8 mouse cellular contexts compared by ENCODE assay signal in the genomic region with DNA sequence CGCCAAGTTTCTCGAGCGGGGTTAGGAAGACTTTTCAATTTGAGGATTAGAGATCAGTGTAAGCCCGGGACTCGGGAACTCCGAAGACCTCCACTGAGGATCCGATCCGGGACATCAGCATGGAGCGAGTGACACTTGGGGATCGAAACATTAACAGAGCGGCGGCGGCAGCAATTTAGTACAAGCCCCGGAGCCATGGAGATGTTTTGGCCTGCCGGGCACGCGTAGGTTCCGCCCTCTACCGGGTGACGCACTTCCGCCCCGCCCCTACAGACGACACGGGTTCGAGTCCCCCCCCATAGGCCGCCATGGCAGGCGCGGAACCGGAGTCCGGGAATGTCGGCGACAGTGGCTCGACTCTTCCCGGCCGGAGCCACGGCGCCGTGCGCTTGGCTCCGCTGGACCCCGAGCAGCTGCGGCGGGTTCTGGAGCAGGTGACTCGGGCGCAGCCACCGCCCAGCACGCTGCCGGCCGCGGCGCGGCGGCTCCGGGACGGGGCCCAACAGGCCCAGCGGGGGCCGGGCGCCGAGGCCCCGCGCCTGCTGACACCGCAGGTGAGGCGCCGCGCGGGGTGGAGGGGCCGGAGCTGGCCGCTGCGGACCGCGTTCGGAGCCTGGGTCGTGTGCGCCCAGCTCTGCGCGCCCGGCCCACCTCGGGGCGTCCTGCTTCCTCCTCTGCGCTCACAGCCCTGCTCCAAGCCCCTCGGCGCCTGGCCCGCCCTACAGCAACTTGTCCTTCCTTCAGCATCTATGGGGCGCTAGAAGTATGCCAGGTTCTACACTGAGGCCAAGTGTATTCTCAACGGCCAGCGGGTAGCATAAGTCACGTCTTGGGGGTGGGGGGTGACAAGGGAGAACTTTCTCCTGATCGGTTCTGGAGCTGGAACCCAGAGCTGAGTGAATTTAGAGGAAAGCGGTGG. TPM values are rescaled to one million over a fixed set of nuclear protein-coding genes. Genes with fewer than 3 reads are reported as not detected.
DNase-seq lines count a peak whose midpoint lies in the region; ATAC-seq and TF ChIP-seq lines count a peak whose summit lies in the region.

A gene (plus strand): TSS at position 244 of the 919 bp plus-strand sequence.

- no peaks in the 10 kb centered on the region for H3K27me3 ChIP-seq in hindbrain, postnatal 0 days (ENCODE audit: insufficient read depth, low read length)

- H3K36me3 ChIP-seq in hindbrain, postnatal 0 days (ENCODE audit: insufficient read depth, low read length), result peaks cover 2% of the 10 kb centered on the region; the same call in 1 of the 2 replicates

- no peaks in the 10 kb centered on the region for H3K9me3 ChIP-seq in hindbrain, postnatal 0 days (ENCODE audit: low read length)

- peak within 1 kb of the TSS; percentile 89 for H3K4me3 ChIP-seq in gastrocnemius, adult 2 months
- peak within 1 kb of the TSS; percentile 67 for H3K4me3 ChIP-seq in hindbrain, postnatal 0 days (ENCODE audit: low read length)

- peak; percentile 68 for DNase-seq in WW6 (ENCODE audit: low read depth, low spot score)
- peak; percentile 91 for DNase-seq in gastrocnemius, adult 2 months
- DNase-seq in hindbrain, postnatal 0 days (ENCODE audit: low spot score), result peak; percentile 88
- peak; percentile 78 to 87 for DNase-seq in left cerebral cortex, adult 8-10 months (ENCODE audit: low spot score in 2 of 2)
- peak; percentile 90 for DNase-seq in right cerebral cortex, adult 2 months (ENCODE audit: low spot score in 2 of 2)
- DNase-seq in urinary bladder, postnatal 10 days (ENCODE audit: low spot score), result peak; percentile 56

- H3K4me2 ChIP-seq in hindbrain, postnatal 0 days (ENCODE audit: low read depth, low read length), result peak within 1 kb of the TSS; percentile 80

- ATAC-seq in common myeloid progenitor, adult 5-6 weeks (replicated peaks; ENCODE audit: low read depth, poor library complexity, severe bottlenecking), result peak; percentile 48
- peak; percentile 90 for ATAC-seq in hindbrain, postnatal 0 days
- ATAC-seq in megakaryocyte, adult 5-6 weeks (ENCODE audit: poor library complexity, severe bottlenecking), result peak; percentile 55

- H3K4me1 ChIP-seq in hindbrain, postnatal 0 days (ENCODE audit: insufficient read depth, low read length), result 0 out of 2 replicates have a peak, but pooled peaks cover 8% of the 10 kb centered on the region

- peak within 1 kb of the TSS; percentile 97 for H3K27ac ChIP-seq in gastrocnemius, adult 2 months
- H3K27ac ChIP-seq in hindbrain, postnatal 0 days, result peak within 1 kb of the TSS; percentile 87

- no peak for TF ChIP-seq CTCF in gastrocnemius, adult 2 months (IDR thresholded peaks at IDR 0.05)
- peak; percentile 12; the same call in 1 of the 2 replicates for TF ChIP-seq CTCF in hindbrain, postnatal 0 days (IDR thresholded peaks at IDR 0.05; ENCODE audit: low read depth)

- intact Hi-C loops in gastrocnemius, adult 2 months (cut with DNase I), result loop anchor here (5.0 kb wide), 1 partner anchor 142 kb away; no protein-coding TSS in a partner anchor

- under 1% methylated on average over 70 of the region's 89 CpGs for WGBS in hindbrain, postnatal 0 days

- H3K9ac ChIP-seq in hindbrain, postnatal 0 days (replicated peaks; ENCODE audit: low read length), result peak within 1 kb of the TSS; percentile 94

RNA-seq across cellular contexts. Expression of the gene that starts here (rescaled TPM):
- total RNA-seq in common myeloid progenitor, adult 5-6 weeks (2017), result 6.0 and 7.1 TPM in 2 replicates
- 1 to 10 TPM; 7.0 to 7.7 TPM for total RNA-seq in gastrocnemius, adult 2 months (2021)
- 6.5 and 7.0 TPM in 2 replicates for total RNA-seq in hindbrain, postnatal 0 days (2014; rRNA removed)
- polyA plus RNA-seq in hindbrain, postnatal 0 days (2015; fragmentation: Nextera tagmentation; extraction: Ambion mirVana), result 2.5 and 2.8 TPM in 2 replicates
- total RNA-seq in left cerebral cortex, adult 8-10 months (2022), result 10 to 100 TPM; 12.3 to 15.5 (median 13.0) TPM
- total RNA-seq in megakaryocyte, adult 5-6 weeks (2015), result 3.3 and 4.5 TPM in 2 replicates
- 5.5 and 6.2 TPM in 2 replicates for total RNA-seq in megakaryocyte, adult 5-6 weeks (2017)

Comparison
In these comparisons a context has a peak if more than half of its experiments do, and no peak if none do; other contexts are left out.
1. Peak in every context shown above with its lines: DNase-seq, ATAC-seq, H3K4me3 ChIP-seq and H3K27ac ChIP-seq.